Mouse (Mus musculus) spleen, postnatal 10 days (tissue): ENCODE measurements around the gene Ndufb8.

Source experiments
- DNase-seq, 2 experiments: peaks; one replicate each; pipeline ENCODE4 v3.0.0; 2021 to 2022; ENCODE audit warnings: low spot score in 2 of 2

The Ndufb8 gene

GRCm38 (mm10) chr19:44530018-44530417, 25.2 kb downstream of the Ndufb8 start:
- DNase-seq = no peak

GRCm38 (mm10) chr19:44525551-44526205, 29.6 kb downstream of the Ndufb8 start:
- no peak for DNase-seq

- no peak for DNase-seq
Measured at GRCm38 (mm10) chr19:44519152-44519551, 36.1 kb downstream of the Ndufb8 start.

- DNase-seq = no peak
Measured at GRCm38 (mm10) chr19:44517996-44518768, 37.1 kb downstream of the Ndufb8 start.

- no peak for DNase-seq
Measured at GRCm38 (mm10) chr19:44515769-44516168, 39.5 kb downstream of the Ndufb8 start.

- DNase-seq = no peak
Measured at GRCm38 (mm10) chr19:44514521-44515451, 40.5 kb downstream of the Ndufb8 start.

- no peak for DNase-seq
Measured at GRCm38 (mm10) chr19:44513921-44514482, 41.2 kb downstream of the Ndufb8 start.

- no peak for DNase-seq
Measured at GRCm38 (mm10) chr19:44513054-44513833, 42.0 kb downstream of the Ndufb8 start.

- no peak for DNase-seq
Measured at GRCm38 (mm10) chr19:44512601-44513000, 42.6 kb downstream of the Ndufb8 start.

GRCm38 (mm10) chr19:44511451-44512231, 43.6 kb downstream of the Ndufb8 start:
- DNase-seq = no peak

GRCm38 (mm10) chr19:44510534-44511175, 44.6 kb downstream of the Ndufb8 start:
- DNase-seq = no peak

GRCm38 (mm10) chr19:44502741-44503140, 52.5 kb downstream of the Ndufb8 start:
- no peak for DNase-seq

GRCm38 (mm10) chr19:44501925-44502324, 53.3 kb downstream of the Ndufb8 start:
- no peak for DNase-seq

GRCm38 (mm10) chr19:44500240-44500639, 55.0 kb downstream of the Ndufb8 start:
- no peak for DNase-seq

- DNase-seq = no peak
Measured at GRCm38 (mm10) chr19:44498936-44499335, 56.3 kb downstream of the Ndufb8 start.
